Mouse (Mus musculus): Measurements from ENCODE around the gene Gtsf1.
A peak's percentile ranks its signal among the peaks of the same experiment; 100 is the strongest.

The Gtsf1 gene

GRCm38 (mm10) chr15:103357817-103358216, 72.5 kb downstream of the Gtsf1 start:
- DNase-seq (ENCODE audit: low spot score in 2 of 2): no peak

DNA sequence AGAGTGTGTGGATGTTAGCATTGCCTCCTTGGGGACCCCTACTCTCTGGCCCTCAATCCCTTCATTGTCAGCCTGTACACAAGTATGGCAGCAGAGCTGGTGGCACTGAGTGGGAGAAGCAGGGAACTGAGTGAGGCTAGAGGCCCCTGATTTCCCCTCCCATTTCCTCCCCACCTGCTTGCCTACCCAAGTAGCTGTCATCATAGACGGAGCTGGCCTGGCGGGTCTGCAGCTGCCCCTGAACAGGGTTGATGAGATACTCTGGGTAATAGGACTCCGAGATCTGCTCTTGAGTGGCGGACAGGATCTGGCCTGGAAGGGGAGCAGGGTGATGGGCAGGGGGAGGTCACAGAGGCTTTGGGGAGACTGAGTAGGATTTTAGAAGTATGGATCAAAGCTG, 74.1 kb downstream of the Gtsf1 start:
- no peak for DNase-seq (ENCODE audit: low spot score in 2 of 2)

DNA sequence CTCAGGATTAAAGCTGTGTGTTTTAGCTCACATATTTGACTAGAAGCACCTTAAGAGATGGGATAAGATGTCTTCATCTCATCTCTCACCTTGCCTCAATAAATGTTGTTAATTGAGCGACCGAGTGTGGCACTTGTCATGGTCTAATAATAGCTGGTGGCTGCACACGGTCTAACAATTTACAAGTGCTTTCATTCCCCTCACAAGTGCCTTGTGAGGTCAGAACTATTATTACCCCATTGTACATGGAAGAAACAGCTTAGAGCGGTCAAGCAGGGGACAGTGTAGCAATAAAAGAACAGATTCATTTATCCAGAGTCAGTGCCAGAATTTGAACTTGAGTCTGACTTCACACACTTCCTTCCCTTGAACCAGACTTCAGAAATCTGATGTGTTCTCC, 74.8 kb downstream of the Gtsf1 start:
- no peak for DNase-seq (ENCODE audit: low spot score in 2 of 2)

DNA sequence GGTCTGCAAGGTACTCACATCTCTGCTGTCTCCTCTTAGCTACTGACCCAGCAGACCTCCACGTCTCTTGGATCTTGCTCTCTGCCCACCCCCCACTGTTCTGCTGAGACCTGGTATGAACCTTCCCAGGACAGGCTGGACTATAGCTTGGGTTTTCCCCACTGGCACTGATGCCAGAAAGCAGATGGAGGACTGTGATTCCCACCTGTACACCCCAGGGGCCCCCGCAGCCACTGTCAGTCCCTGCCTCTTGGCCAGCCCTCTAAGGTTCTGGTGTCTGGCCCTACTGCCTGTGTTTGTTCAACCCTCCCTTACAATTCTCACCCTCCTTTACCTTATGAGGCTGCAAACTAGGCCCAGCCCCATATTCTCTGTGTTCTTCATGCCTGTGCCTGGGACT, 75.6 kb downstream of the Gtsf1 start:
- no peak for DNase-seq (ENCODE audit: low spot score in 2 of 2)

DNA sequence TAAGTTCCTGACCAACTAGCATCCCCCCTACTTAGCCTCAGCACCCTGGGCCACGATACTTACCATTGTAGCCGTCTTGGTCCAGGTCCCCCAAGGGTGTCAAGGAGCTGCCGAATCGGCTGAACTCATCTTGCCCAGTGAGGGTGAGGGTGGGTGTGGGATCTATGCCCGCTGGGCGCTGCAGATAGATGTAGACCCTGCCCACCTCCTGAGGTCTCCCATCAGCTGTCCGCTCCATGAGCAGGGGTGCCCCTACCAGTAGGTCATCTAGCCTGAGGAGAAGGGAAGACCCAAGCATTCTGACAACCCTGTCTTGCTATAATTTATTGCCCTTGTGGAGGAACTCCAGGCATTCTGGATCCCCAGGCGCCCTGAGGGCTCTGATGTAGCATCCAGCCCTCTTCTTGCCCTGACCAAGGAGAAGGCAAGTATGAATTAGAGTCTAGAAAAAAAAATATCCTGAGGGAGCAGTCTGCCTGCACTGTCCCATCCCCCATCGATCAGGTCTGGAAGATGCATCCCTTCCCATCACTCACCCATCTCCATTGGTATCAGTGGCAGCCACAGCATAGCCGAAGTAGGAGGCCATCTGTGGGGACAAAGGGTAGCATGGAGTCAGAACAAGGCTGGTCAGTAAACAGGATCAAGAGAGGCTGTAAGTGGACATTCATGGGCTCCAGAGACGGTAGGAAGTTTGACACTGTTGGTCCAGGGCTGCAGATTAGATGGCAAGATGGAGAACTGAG, 76.6 kb downstream of the Gtsf1 start:
- DNase-seq (ENCODE audit: low spot score in 2 of 2): no peak

- DNase-seq (ENCODE audit: low spot score in 2 of 2): peak in 1 of 2 experiments; percentile 63
These were observed 77.4 kb downstream of the Gtsf1 start for GRCm38 (mm10) chr15:103352856-103353255.
